Mouse (Mus musculus): ENCODE measurements around the gene Lamc2. TPM values are rescaled to one million over a fixed set of nuclear protein-coding genes. Genes with fewer than 3 reads are reported as not detected.

Lamc2 gene
- polyA plus RNA-seq, 1 experiment from 2014 or later, result 0.22 TPM

DNA sequence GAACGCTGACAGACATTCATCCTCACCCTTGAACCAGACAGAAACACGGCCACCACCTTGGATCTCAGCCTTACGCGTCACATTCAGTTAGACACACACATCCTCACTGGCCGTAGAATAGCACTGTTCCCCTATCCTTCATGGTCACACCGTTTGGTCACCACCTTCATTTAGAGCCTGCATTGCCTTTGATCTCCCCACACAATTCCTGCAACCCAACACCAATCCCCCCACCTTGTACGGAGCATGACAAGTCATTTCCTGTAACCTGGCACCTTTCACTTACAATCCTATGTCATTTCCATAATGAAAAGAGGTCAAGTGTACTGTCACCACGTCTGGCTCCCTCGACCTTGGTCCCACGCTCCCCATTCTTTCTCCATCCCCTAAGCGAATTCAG lies 42.2 kb downstream of the Lamc2 start:
- Histone ChIP-seq H3K4me1 (replicated peaks) (no peaks in the 10 kb centered on the region), H3K4me2 (no peak overlapping the region), H3K27ac (replicated peaks) (no peak overlapping the region), H3K27me3 (no peaks in the 10 kb centered on the region), H3K9ac (no peak overlapping the region), H3K36me3 (replicated peaks) (no peaks in the 10 kb centered on the region), H3K9me3 (replicated peaks) (no peaks in the 10 kb centered on the region), H3K4me3 (replicated peaks) (no peak overlapping the region)
- no peak for ATAC-seq (ENCODE audit: insufficient read depth)
- WGBS (ENCODE audit: insufficient replicate concordance), result 63% methylated on average over 11 of the region's 11 CpGs

DNA sequence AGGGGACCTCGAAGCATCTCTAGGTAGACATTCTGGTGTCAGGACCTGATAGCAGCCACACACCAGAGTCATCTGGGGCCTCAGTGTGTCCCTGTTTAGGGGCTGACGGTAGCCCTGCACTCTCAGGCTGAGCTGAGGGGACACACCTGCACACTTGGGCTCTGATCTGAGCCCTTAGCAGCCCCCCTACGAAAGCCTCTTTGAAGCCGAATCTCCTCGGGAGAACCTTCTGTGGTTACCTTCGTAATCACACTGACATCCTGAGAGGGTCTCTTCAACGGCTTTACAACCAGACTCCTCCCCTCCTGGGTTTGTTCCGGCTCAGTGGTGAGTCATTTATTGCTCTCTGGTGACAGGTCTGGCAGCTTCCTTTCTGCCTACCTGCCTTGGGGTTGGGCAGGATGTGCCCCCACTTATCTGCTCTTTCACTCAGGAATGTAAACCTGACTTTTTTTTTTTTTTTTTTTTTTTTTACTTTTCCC lies 45.5 kb downstream of the Lamc2 start:
- no peaks in the 10 kb centered on the region for H3K27me3 ChIP-seq
- H3K36me3 ChIP-seq (replicated peaks), result no peaks in the 10 kb centered on the region
- no peak for ATAC-seq (ENCODE audit: insufficient read depth)
- H3K4me2 ChIP-seq, result no peak overlapping the region
- no peak overlapping the region for H3K9ac ChIP-seq
- no peaks in the 10 kb centered on the region for H3K9me3 ChIP-seq (replicated peaks)
- H3K4me3 ChIP-seq (replicated peaks), result no peak overlapping the region
- WGBS (ENCODE audit: insufficient replicate concordance), result 9% methylated on average over 8 of the region's 8 CpGs
- no peaks in the 10 kb centered on the region for H3K4me1 ChIP-seq (replicated peaks)
- no peak overlapping the region for H3K27ac ChIP-seq (replicated peaks)

GRCm38 (mm10) chr1:153140265-153140664 lies 46.0 kb downstream of the Lamc2 start:
- H3K27ac ChIP-seq (replicated peaks), result no peak overlapping the region
- no peak for ATAC-seq (ENCODE audit: insufficient read depth)

DNA sequence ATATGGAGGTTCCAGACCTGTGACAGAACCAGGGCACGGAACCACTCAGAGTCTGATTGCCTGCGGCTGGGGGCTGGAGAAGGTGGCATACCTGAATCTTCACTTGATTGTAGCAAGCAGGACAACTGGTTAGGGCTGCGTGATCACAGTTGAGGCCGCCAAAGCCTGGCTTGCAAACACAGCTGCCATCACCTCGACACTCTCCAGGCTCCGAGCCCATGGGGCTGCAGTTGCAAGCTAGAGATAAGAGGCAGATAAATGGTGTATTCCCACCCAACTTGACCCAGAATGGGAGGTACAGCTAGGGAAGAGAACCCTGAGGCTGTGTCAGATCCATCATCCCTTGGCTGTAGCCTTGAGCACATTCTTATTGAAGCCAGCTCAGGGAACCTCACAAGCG lies 46.6 kb downstream of the Lamc2 start:
- WGBS (ENCODE audit: insufficient replicate concordance), result 43% methylated on average over 7 of the region's 7 CpGs
- Histone ChIP-seq H3K9ac (no peak overlapping the region), H3K27ac (replicated peaks) (no peak overlapping the region), H3K27me3 (no peaks in the 10 kb centered on the region), H3K4me1 (replicated peaks) (no peaks in the 10 kb centered on the region), H3K36me3 (replicated peaks) (no peaks in the 10 kb centered on the region), H3K9me3 (replicated peaks) (no peaks in the 10 kb centered on the region), H3K4me3 (replicated peaks) (no peak overlapping the region), H3K4me2 (no peak overlapping the region)
- no peak for ATAC-seq (ENCODE audit: insufficient read depth)

More at GRCm38 (mm10) chr1:153140265-153140664, 46.0 kb downstream of the Lamc2 start:
- H3K4me1 ChIP-seq (replicated peaks), result no peaks in the 10 kb centered on the region
- H3K9ac ChIP-seq, result no peak overlapping the region
- no peak overlapping the region for H3K4me2 ChIP-seq
- WGBS (ENCODE audit: insufficient replicate concordance), result 67% methylated on average over 11 of the region's 11 CpGs
- no peaks in the 10 kb centered on the region for H3K36me3 ChIP-seq (replicated peaks)
- no peaks in the 10 kb centered on the region for H3K27me3 ChIP-seq
- no peak overlapping the region for H3K4me3 ChIP-seq (replicated peaks)
- H3K9me3 ChIP-seq (replicated peaks), result no peaks in the 10 kb centered on the region

GRCm38 (mm10) chr1:153138486-153138885 lies 47.8 kb downstream of the Lamc2 start:
- H3K27ac ChIP-seq (replicated peaks), result no peak overlapping the region
- no peak overlapping the region for H3K4me3 ChIP-seq (replicated peaks)
- no peak overlapping the region for H3K9ac ChIP-seq
- H3K36me3 ChIP-seq (replicated peaks), result no peaks in the 10 kb centered on the region
- no peaks in the 10 kb centered on the region for H3K27me3 ChIP-seq
- no peaks in the 10 kb centered on the region for H3K4me1 ChIP-seq (replicated peaks)
- no peak overlapping the region for H3K4me2 ChIP-seq
- ATAC-seq (ENCODE audit: insufficient read depth), result no peak
- WGBS (ENCODE audit: insufficient replicate concordance), result 58% methylated on average over 5 of the region's 5 CpGs
- no peaks in the 10 kb centered on the region for H3K9me3 ChIP-seq (replicated peaks)

DNA sequence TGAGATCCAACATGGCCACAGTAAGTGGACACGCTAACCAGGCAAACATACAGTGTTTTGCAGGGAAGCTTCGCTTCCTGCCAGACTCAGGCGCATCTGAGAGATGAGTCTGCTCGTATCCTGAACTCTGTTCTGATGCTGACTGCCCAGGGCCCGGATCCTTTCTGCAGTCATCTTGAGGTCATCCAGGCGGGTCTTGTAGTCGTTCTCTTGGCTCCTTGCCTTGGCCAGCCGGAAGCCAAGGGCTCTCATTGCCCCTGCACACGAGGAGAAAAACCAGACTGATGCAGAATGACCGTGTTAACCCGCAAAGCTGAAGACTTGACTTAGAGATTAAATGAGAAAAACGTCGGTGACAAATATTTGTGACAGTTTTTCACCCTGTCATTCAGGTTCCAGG lies 49.6 kb downstream of the Lamc2 start:
- no peak overlapping the region for H3K9ac ChIP-seq
- no peaks in the 10 kb centered on the region for H3K36me3 ChIP-seq (replicated peaks)
- H3K4me1 ChIP-seq (replicated peaks), result no peaks in the 10 kb centered on the region
- no peak overlapping the region for H3K27ac ChIP-seq (replicated peaks)
- H3K4me2 ChIP-seq, result no peak overlapping the region
- no peak for ATAC-seq (ENCODE audit: insufficient read depth)
- no peak overlapping the region for H3K4me3 ChIP-seq (replicated peaks)
- no peaks in the 10 kb centered on the region for H3K9me3 ChIP-seq (replicated peaks)
- 59% methylated on average over 13 of the region's 13 CpGs for WGBS (ENCODE audit: insufficient replicate concordance)
- H3K27me3 ChIP-seq, result no peaks in the 10 kb centered on the region

GRCm38 (mm10) chr1:153133865-153134781 lies 52.1 kb downstream of the Lamc2 start:
- H3K36me3 ChIP-seq (replicated peaks), result no peaks in the 10 kb centered on the region
- no peak overlapping the region for H3K9ac ChIP-seq
- no peak overlapping the region for H3K27ac ChIP-seq (replicated peaks)
- ATAC-seq (ENCODE audit: insufficient read depth), result no peak
- no peaks in the 10 kb centered on the region for H3K4me1 ChIP-seq (replicated peaks)
- WGBS (ENCODE audit: insufficient replicate concordance), result 44% methylated on average over 9 of the region's 9 CpGs
- H3K9me3 ChIP-seq (replicated peaks), result no peaks in the 10 kb centered on the region
- H3K4me2 ChIP-seq, result no peak overlapping the region
- H3K27me3 ChIP-seq, result no peaks in the 10 kb centered on the region
- H3K4me3 ChIP-seq (replicated peaks), result no peak overlapping the region

DNA sequence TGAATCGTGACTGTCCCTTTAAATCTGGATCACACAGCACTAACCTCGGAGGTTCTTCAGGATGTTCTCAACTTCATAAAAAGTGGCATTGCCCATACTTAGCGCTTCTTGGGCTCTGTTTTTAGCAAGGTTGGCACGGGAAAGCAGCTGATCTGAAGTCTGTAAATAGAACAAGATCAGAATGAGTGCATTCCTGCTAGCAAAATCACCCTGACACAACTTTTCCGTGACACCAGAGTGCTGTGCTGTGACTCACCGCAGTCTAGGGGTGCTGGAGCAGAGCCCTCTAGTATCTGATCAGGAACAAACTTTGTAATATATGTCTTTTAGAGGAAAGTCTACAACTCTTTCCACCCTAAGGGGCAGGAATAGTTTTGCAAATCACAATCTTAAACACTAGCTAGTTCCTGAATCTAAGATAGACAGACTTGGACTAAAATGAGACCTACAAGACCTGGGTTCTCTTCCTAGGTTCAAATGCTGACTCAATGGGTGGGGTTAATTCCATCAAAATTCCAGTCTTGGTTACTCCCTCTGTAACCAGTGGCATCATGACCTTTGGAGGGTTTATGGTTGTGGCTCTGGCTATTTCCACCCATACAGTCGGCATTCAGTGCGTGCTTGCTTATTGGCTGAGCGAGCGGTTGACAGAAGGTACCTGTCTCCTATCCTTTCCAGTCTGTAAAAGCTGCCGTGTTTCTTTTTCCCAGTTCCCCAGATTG lies 56.1 kb downstream of the Lamc2 start:
- Histone ChIP-seq H3K4me1 (replicated peaks) (no peaks in the 10 kb centered on the region), H3K9ac (no peak overlapping the region), H3K4me2 (no peak overlapping the region), H3K9me3 (replicated peaks) (no peaks in the 10 kb centered on the region), H3K27me3 (no peaks in the 10 kb centered on the region), H3K27ac (replicated peaks) (no peak overlapping the region), H3K36me3 (replicated peaks) (no peaks in the 10 kb centered on the region), H3K4me3 (replicated peaks) (no peak overlapping the region)
- no peak for ATAC-seq (ENCODE audit: insufficient read depth)
- 65% methylated on average over 11 of the region's 11 CpGs for WGBS (ENCODE audit: insufficient replicate concordance)

DNA sequence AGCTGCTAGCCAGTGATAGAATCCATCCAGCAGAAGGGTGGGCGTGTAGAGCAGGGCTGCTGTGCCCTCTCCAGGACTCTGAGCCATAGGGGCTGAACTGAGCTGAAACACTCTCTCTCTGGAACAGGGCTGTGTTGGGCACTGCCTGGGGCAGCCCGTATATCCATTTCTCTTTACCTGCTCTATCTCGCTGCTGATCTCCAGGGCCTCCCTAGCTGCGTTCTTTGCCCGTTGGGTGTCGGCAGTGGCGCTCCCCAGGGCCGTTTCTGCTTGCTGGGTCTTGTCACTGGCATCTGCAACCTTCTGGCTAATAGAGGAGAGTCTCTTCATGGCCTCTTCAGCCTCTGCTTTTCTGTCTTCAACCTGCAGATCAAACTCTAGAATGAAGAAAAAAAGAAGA lies 57.5 kb downstream of the Lamc2 start:
- no peak overlapping the region for H3K4me3 ChIP-seq (replicated peaks)
- H3K27ac ChIP-seq (replicated peaks), result no peak overlapping the region
- H3K9ac ChIP-seq, result no peak overlapping the region
- H3K4me2 ChIP-seq, result no peak overlapping the region
- no peaks in the 10 kb centered on the region for H3K9me3 ChIP-seq (replicated peaks)
- no peaks in the 10 kb centered on the region for H3K4me1 ChIP-seq (replicated peaks)
- ATAC-seq (ENCODE audit: insufficient read depth), result no peak
- 43% methylated on average over 8 of the region's 8 CpGs for WGBS (ENCODE audit: insufficient replicate concordance)
- no peaks in the 10 kb centered on the region for H3K36me3 ChIP-seq (replicated peaks)
- no peaks in the 10 kb centered on the region for H3K27me3 ChIP-seq

DNA sequence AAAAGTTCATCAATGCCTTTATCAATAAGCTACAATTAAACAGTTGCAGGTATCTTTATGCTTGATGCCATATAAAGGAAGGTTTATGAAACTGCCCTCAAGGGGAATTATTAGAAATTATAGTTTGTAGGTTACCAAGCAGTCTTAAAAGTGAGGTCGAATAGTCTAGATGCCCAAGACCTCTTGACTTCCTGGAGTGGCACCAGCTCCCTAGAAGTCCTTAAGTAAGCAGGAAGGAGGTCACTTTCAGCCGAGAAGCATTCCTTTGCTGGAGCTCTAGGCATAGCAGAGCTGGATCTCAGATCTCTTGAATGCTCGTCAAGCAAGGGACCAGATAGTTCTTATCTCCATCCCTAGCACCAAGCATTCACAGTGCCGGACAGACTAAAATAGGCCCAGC lies 58.6 kb downstream of the Lamc2 start:
- Histone ChIP-seq H3K27me3 (no peaks in the 10 kb centered on the region), H3K36me3 (replicated peaks) (no peaks in the 10 kb centered on the region), H3K4me1 (replicated peaks) (no peaks in the 10 kb centered on the region), H3K9me3 (replicated peaks) (no peaks in the 10 kb centered on the region), H3K4me2 (no peak overlapping the region), H3K9ac (no peak overlapping the region), H3K4me3 (replicated peaks) (no peak overlapping the region), H3K27ac (replicated peaks) (no peak overlapping the region)
- 39% methylated on average over 4 of the region's 4 CpGs for WGBS (ENCODE audit: insufficient replicate concordance)
- no peak for ATAC-seq (ENCODE audit: insufficient read depth)

All from liver, embryonic 15.5 days (tissue).